Mouse (Mus musculus): ENCODE results near the gene Nek1.
"Not testable (repeated sequence)": the region's sequence is repeated elsewhere in the genome, so short reads cannot be mapped to it uniquely, and the experiment has no call there.

The Nek1 gene

GRCm38 (mm10) chr8:60984260-60985010 lies 8.6 kb upstream of the Nek1 start:
- not testable (repeated sequence) for DNase-seq (ENCODE audit: low spot score)

- DNase-seq (ENCODE audit: low spot score) = peak; percentile 45
These were observed 460 bp upstream of the Nek1 start for GRCm38 (mm10) chr8:60992561-60992909.

GRCm38 (mm10) chr8:60993639-60993986 lies 618 bp downstream of the Nek1 start:
- peak; percentile 13 for DNase-seq (ENCODE audit: low spot score)

GRCm38 (mm10) chr8:60996468-60996867 lies 3.5 kb downstream of the Nek1 start:
- DNase-seq (ENCODE audit: low spot score) = no peak

GRCm38 (mm10) chr8:61041951-61042350 lies 49.0 kb downstream of the Nek1 start:
- DNase-seq (ENCODE audit: low spot score) = peak; percentile 22

- no peak for DNase-seq (ENCODE audit: low spot score)
These were observed 50.9 kb downstream of the Nek1 start for GRCm38 (mm10) chr8:61043874-61044273.

GRCm38 (mm10) chr8:61046816-61047215 lies 53.8 kb downstream of the Nek1 start:
- no peak for DNase-seq (ENCODE audit: low spot score)

- DNase-seq (ENCODE audit: low spot score) = no peak
These were observed 60.0 kb downstream of the Nek1 start for GRCm38 (mm10) chr8:61053017-61053416.

- DNase-seq (ENCODE audit: low spot score) = no peak
These were observed 61.3 kb downstream of the Nek1 start for GRCm38 (mm10) chr8:61054313-61054712.

GRCm38 (mm10) chr8:61056997-61057396 lies 64.0 kb downstream of the Nek1 start:
- no peak for DNase-seq (ENCODE audit: low spot score)

- no peak for DNase-seq (ENCODE audit: low spot score)
These were observed 66.1 kb downstream of the Nek1 start for GRCm38 (mm10) chr8:61059143-61059542.

- DNase-seq (ENCODE audit: low spot score) = no peak
These were observed 67.4 kb downstream of the Nek1 start for GRCm38 (mm10) chr8:61060412-61060811.

GRCm38 (mm10) chr8:61075059-61075458 lies 82.1 kb downstream of the Nek1 start:
- peak; percentile 11 for DNase-seq (ENCODE audit: low spot score)

- DNase-seq (ENCODE audit: low spot score) = no peak
These were observed 117.5 kb downstream of the Nek1 start for GRCm38 (mm10) chr8:61110496-61110895.

- DNase-seq (ENCODE audit: low spot score) = no peak
These were observed 118.9 kb downstream of the Nek1 start for GRCm38 (mm10) chr8:61111940-61112339.

- peak; percentile 1 for DNase-seq (ENCODE audit: low spot score)
These were observed 128.6 kb downstream of the Nek1 start for GRCm38 (mm10) chr8:61121631-61122030.

- no peak for DNase-seq (ENCODE audit: low spot score)
These were observed 134.4 kb downstream of the Nek1 start for GRCm38 (mm10) chr8:61127299-61127861.

- DNase-seq (ENCODE audit: low spot score) = no peak
These were observed 139.7 kb downstream of the Nek1 start for GRCm38 (mm10) chr8:61132561-61133134.

- DNase-seq (ENCODE audit: low spot score) = no peak
These were observed 148.9 kb downstream of the Nek1 start for GRCm38 (mm10) chr8:61141869-61142268.

GRCm38 (mm10) chr8:61142302-61142701 lies 149.3 kb downstream of the Nek1 start:
- no peak for DNase-seq (ENCODE audit: low spot score)

GRCm38 (mm10) chr8:61142845-61143244 lies 149.8 kb downstream of the Nek1 start:
- DNase-seq (ENCODE audit: low spot score) = no peak

GRCm38 (mm10) chr8:61148728-61149127 lies 155.7 kb downstream of the Nek1 start:
- no peak for DNase-seq (ENCODE audit: low spot score)

GRCm38 (mm10) chr8:61150596-61150995 lies 157.6 kb downstream of the Nek1 start:
- DNase-seq (ENCODE audit: low spot score) = no peak

GRCm38 (mm10) chr8:61156406-61156805 lies 163.4 kb downstream of the Nek1 start:
- no peak for DNase-seq (ENCODE audit: low spot score)
